Comparison of ENCODE assay signal across 12 mouse cellular contexts in the genomic region with DNA sequence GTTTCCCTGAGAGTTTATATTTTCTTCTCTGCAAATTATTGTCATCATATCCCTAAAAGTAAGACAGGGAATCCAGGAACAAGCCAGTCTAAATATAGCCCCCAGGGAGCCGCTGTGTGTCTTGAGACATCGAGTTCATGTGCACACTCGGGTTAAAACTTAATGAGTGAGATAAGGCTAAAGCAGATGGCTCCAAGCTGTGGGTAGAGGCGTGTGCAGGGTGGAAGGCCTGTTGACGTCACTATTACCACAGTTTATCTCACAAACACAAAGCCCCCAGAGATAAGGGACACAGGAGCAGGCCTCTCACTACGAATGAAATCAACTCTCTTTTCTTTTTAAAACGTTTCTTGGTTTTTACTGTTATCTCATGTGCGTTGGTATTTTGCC.
DNase-seq lines count a peak whose midpoint lies in the region; ATAC-seq and TF ChIP-seq lines count a peak whose summit lies in the region.
"Had no signal": no experiment of that assay in that cellular context is flagged by ENCODE, and none has a peak within 500 bp of the region (broad histone marks: within the 10 kb centered on the region; RNA-seq: fewer than 3 reads in every experiment).

No protein-coding gene starts in this region.

- no peak for TF ChIP-seq EP300 in lung, postnatal 0 days (IDR thresholded peaks at IDR 0.05)

- WGBS in lung, postnatal 0 days, result 28% methylated on average over 8 of the region's 8 CpGs
- 81% methylated on average over 8 of the region's 8 CpGs for WGBS in cerebellum, adult 2 months

- H3K27ac ChIP-seq in lung, postnatal 0 days (ENCODE audit: low read length), result no peak overlapping the region
- no peak overlapping the region for H3K27ac ChIP-seq in cerebellum, adult 2 months (ENCODE audit: insufficient read depth, low read length)
- H3K27ac ChIP-seq: midbrain, embryonic 13.5 days; neural tube, embryonic 13.5 days had no signal

- H3K9ac ChIP-seq in lung, postnatal 0 days (replicated peaks; ENCODE audit: low read depth), result no peak overlapping the region
- H3K9ac ChIP-seq: midbrain, embryonic 13.5 days; neural tube, embryonic 13.5 days had no signal

- H3K4me1 ChIP-seq in lung, postnatal 0 days (ENCODE audit: insufficient read depth, low read depth, low read length), result peaks cover 6% of the 10 kb centered on the region; the same call in 1 of the 2 replicates
- no peaks in the 10 kb centered on the region for H3K4me1 ChIP-seq in cerebellum, adult 2 months (ENCODE audit: control insufficient read depth, insufficient read depth, low read length)

- H3K27me3 ChIP-seq in lung, postnatal 0 days (replicated peaks; ENCODE audit: insufficient read depth, low read length), result no peaks in the 10 kb centered on the region
- no peaks in the 10 kb centered on the region for H3K27me3 ChIP-seq in cerebellum, adult 2 months (ENCODE audit: control insufficient read depth, insufficient read depth, low read length)
- H3K27me3 ChIP-seq: Patski had no signal

- no peaks in the 10 kb centered on the region for H3K36me3 ChIP-seq in lung, postnatal 0 days (ENCODE audit: insufficient read depth, low read length)
- H3K36me3 ChIP-seq: midbrain, embryonic 13.5 days; neural tube, embryonic 13.5 days had no signal

- intact Hi-C loops in heart, postnatal 10 days (cut with DNase I), result no loop called here

- no peak for TF ChIP-seq POLR2A in cerebellum, adult 2 months (IDR thresholded peaks at IDR 0.05; ENCODE audit: borderline replicate concordance, insufficient read depth, low read length)

- no peak for ATAC-seq in CD4-positive, CD25-positive, alpha-beta regulatory T cell, adult 4 months
- peak; percentile 63 for ATAC-seq in lung, postnatal 0 days
- ATAC-seq in megakaryocyte-erythroid progenitor cell, adult 5-6 weeks (replicated peaks; ENCODE audit: low FRiP score, low TSS enrichment, poor library complexity, severe bottlenecking), result peak; percentile 89
- ATAC-seq: midbrain, embryonic 13.5 days; Patski had no signal

- peak; percentile 37 for DNase-seq in CD4-positive, CD25-positive, alpha-beta regulatory T cell, adult 2 months (ENCODE audit: low read depth, low spot score)
- peak; percentile 69 for DNase-seq in lung, postnatal 0 days (ENCODE audit: low spot score)
- DNase-seq in lung, postnatal 4 days, result no peak
- DNase-seq in heart, postnatal 10 days, result peak; percentile 33 to 43
- no peak for DNase-seq in layer of hippocampus, adult 11-12 months (ENCODE audit: low spot score)
- no peak for DNase-seq in cerebellum, adult 2 months
- DNase-seq: gastrocnemius, postnatal 10 days had no signal

- H3K4me2 ChIP-seq in lung, postnatal 0 days (replicated peaks; ENCODE audit: low read depth, low read length), result no peak overlapping the region
- H3K4me2 ChIP-seq: midbrain, embryonic 13.5 days; neural tube, embryonic 13.5 days had no signal

- TF ChIP-seq CTCF in lung, postnatal 0 days (IDR thresholded peaks at IDR 0.05), result no peak
- TF ChIP-seq CTCF in cerebellum, adult 2 months (IDR thresholded peaks at IDR 0.05; ENCODE audit: borderline replicate concordance, insufficient read depth, low read depth, low read length), result no peak

- H3K4me3 ChIP-seq in lung, postnatal 0 days (ENCODE audit: low read depth, low read length), result no peak overlapping the region
- no peak overlapping the region for H3K4me3 ChIP-seq in cerebellum, adult 2 months (replicated peaks; ENCODE audit: insufficient read depth, low read depth, low read length)
- H3K4me3 ChIP-seq: midbrain, embryonic 13.5 days; neural tube, embryonic 13.5 days had no signal

- no peaks in the 10 kb centered on the region for H3K9me3 ChIP-seq in lung, postnatal 0 days (ENCODE audit: low read length)
- H3K9me3 ChIP-seq: midbrain, embryonic 13.5 days; neural tube, embryonic 13.5 days had no signal

Comparison
In these comparisons a context has a peak if more than half of its experiments do, and no peak if none do; other contexts are left out.
1. DNase-seq: peak in CD4-positive, CD25-positive, alpha-beta regulatory T cell, adult 2 months (single experiment), lung, postnatal 0 days (single experiment) and heart, postnatal 10 days (2 of 2); none in lung, postnatal 4 days (0 of 2), layer of hippocampus, adult 11-12 months (single experiment) and cerebellum, adult 2 months (0 of 2).